Mouse (Mus musculus) liver, postnatal 0 days (tissue): ENCODE results near the gene Furin. TPM values are rescaled to one million over a fixed set of nuclear protein-coding genes. Genes with fewer than 3 reads are reported as not detected.

Experiments used
- ATAC-seq: fragments of 200-750 bp; cut with Nextera tagmentation; 2 replicates; pipeline ENCODE4 v1.8.0; 2017; ENCODE audit warnings: mild to moderate bottlenecking, moderate library complexity
- DNase-seq: peaks from one replicate; pipeline ENCODE4 v3.0.0-alpha.2; 2016
- H3K27ac ChIP-seq: fragments of 300-500 bp; sonication (generic); 2 replicates; pipeline ENCODE4 v1.5.1; 2014; ENCODE audit warnings: antibody characterized with exemption, moderate library complexity, mild to moderate bottlenecking, low read depth
- H3K27me3 ChIP-seq: fragments of 300-500 bp; sonication (generic); 2 replicates; pipeline ENCODE4 v1.6.1; 2014; ENCODE audit warnings: low read length, control low read depth, mixed read lengths; ENCODE audit not compliant: insufficient read depth
- H3K36me3 ChIP-seq: fragments of 300-500 bp; sonication (generic); replicated peaks from 2 replicates; pipeline ENCODE4 v1.6.1; 2014; ENCODE audit warnings: mild to moderate bottlenecking, control low read depth, low read length, moderate library complexity, mixed read lengths; ENCODE audit not compliant: insufficient read depth
- H3K4me1 ChIP-seq: fragments of 300-500 bp; sonication (generic); 2 replicates; pipeline ENCODE4 v1.6.1; 2014; ENCODE audit warnings: antibody characterized with exemption, mild to moderate bottlenecking, control low read depth; ENCODE audit not compliant: insufficient read depth
- H3K4me2 ChIP-seq: fragments of 300-500 bp; sonication (generic); 2 replicates; pipeline ENCODE4 v1.6.1; 2014; ENCODE audit warnings: low read depth, mild to moderate bottlenecking, low read length, moderate library complexity, mixed read lengths
- H3K4me3 ChIP-seq: fragments of 300-500 bp; sonication (generic); 2 replicates; pipeline ENCODE4 v1.5.1; 2014; ENCODE audit warnings: low read depth, low read length
- H3K9ac ChIP-seq: fragments of 300-500 bp; sonication (generic); replicated peaks from 2 replicates; pipeline ENCODE4 v1.6.1; 2014; ENCODE audit warnings: mild to moderate bottlenecking, moderate library complexity
- H3K9me3 ChIP-seq: fragments of 300-500 bp; sonication (generic); 2 replicates; pipeline ENCODE4 v1.6.1; 2016; ENCODE audit warnings: mild to moderate bottlenecking, control low read depth, low read length, mixed read lengths
- CTCF ChIP-seq: sonication (generic); IDR thresholded peaks from 2 replicates; pipeline ENCODE4 v1.5.1; 2016; ENCODE audit warnings: antibody characterized with exemption, low read depth
- EP300 ChIP-seq: IDR thresholded peaks from 2 replicates; pipeline ENCODE4 v1.6.1; 2016; ENCODE audit warnings: antibody characterized with exemption, low read depth, mild to moderate bottlenecking
- WGBS: fragments of 180-500 bp; shearing (Covaris S2); extraction: QIAGEN DNeasy Blood & Tissue Kit; methylation state at CpG from one replicate; pipeline ENCODE4 v1.1.7; 2014; ENCODE audit not compliant: insufficient replicate concordance; 5-methylcytosine and 5-hydroxymethylcytosine counted together
- polyA plus RNA-seq: library from polyadenylated mRNA; unstranded; fragments of >200 nt; fragmentation: Nextera tagmentation; extraction: Ambion mirVana; gene quantifications from 2 replicates; pipeline ENCODE4 v1.2.1, GENCODE M21; 2015

Gene Furin
- polyA plus RNA-seq, 1 experiment from 2014 or later = 17.7 TPM

DNA sequence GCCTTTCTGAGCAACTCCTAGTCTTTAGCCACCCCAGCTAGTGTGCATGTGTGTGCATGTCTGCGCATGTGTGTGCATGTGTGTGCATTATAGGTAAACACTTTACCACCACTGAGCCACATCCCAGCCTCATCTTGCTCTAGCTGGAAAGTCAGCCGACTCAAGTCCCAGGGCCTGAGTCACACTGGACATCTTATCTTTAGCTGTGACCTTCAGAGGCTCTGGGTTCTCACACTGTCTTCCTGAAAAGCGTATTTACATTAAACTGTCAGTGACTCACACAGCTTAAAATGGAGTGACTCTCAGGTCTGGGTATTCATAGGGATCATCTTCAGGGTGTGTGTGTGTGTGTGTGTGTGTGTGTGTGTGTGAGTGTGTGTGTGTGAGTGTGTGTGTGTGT, 30.4 kb upstream of the Furin start:
- TF ChIP-seq EP300 (no peak), CTCF (no peak)
- WGBS = 63% methylated on average over 3 of the region's 3 CpGs
- Histone ChIP-seq H3K4me2 (no peak overlapping the region), H3K36me3 (no peaks in the 10 kb centered on the region), H3K9me3 (no peaks in the 10 kb centered on the region), H3K9ac (no peak overlapping the region), H3K27ac (no peak overlapping the region), H3K4me1 (0 out of 2 replicates have a peak, but pooled peaks cover 7% of the 10 kb centered on the region), H3K27me3 (no peaks in the 10 kb centered on the region), H3K4me3 (no peak overlapping the region)
- ATAC-seq (no peak), DNase-seq (no peak)

DNA sequence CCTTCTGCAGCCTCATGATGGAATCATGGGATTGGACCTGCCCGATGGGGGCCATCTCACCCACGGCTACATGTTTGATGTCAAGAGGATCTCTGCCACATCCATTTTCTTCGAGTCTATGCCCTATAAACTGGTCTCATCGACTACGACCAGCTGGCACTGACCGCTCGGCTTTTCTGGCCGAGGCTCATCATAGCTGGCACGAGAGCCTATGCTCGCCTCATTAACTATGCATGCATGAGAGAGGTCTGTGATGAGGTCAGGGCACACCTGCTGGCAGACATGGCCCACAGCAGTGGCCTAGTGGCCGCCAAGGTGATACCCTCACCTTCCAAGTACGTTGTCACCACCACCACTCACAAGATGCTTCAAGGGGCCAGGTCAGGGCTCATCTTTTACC, 24.4 kb upstream of the Furin start:
- ATAC-seq (no peak), DNase-seq (no peak)
- Histone ChIP-seq H3K9me3 (no peaks in the 10 kb centered on the region), H3K4me1 (peaks cover 10% of the 10 kb centered on the region), H3K4me3 (no peak overlapping the region), H3K36me3 (no peaks in the 10 kb centered on the region), H3K27ac (no peak overlapping the region), H3K9ac (no peak overlapping the region), H3K27me3 (no peaks in the 10 kb centered on the region), H3K4me2 (no peak overlapping the region)
- WGBS = 89% methylated on average over 12 of the region's 12 CpGs
- TF ChIP-seq CTCF (no peak), EP300 (no peak)

DNA sequence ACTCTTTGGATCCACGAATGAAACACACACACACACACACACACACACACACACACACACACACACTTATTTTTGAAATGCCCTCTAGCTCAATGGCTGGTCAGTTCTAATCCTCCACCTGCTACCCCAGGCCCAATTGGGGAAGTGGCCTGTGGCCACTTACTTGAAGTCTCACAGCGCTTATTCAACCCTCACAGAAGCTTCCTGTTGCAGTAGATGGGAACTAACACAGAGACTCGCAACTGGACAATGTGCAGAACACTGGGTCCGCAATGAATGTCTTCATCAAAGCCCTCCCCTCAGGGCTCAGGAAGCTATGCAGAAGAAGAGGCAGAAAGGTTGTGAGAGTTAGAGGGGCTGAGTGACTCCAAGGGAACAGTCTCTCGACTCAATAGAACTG, 22.5 kb upstream of the Furin start:
- 55% methylated on average over 5 of the region's 5 CpGs for WGBS
- Histone ChIP-seq H3K9me3 (no peaks in the 10 kb centered on the region), H3K36me3 (no peaks in the 10 kb centered on the region), H3K4me2 (no peak overlapping the region), H3K4me3 (no peak overlapping the region), H3K27me3 (no peaks in the 10 kb centered on the region), H3K27ac (peak overlapping the region; percentile 70), H3K9ac (no peak overlapping the region), H3K4me1 (peaks cover 18% of the 10 kb centered on the region)
- no peak for TF ChIP-seq CTCF
- no peak for TF ChIP-seq EP300
- no peak for DNase-seq
- ATAC-seq = peak; percentile 14; the same call in 1 of the 2 replicates

DNA sequence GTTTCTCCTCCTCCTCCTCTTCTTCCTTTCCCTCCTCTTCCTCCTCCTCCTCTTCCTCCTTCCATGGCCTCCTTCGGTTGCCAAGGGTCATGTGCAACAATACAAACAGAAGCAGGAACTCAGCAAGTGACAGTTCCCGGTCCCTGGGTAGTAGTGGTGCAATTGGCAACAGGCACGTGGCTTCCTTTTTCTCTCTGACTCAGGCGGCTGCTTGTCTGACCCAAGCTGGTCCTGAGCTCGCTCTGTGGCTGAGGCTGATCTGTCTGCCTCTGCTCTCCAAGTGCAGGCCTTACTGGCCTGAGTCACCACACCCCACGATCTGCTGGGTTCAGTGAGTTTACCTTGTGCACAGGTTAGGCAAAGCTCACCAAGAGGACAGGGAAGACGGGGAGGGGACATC, 21.1 kb upstream of the Furin start:
- no peaks in the 10 kb centered on the region for H3K9me3 ChIP-seq
- no peak overlapping the region for H3K4me3 ChIP-seq
- ATAC-seq = peak; percentile 69
- H3K4me1 ChIP-seq = peaks cover 19% of the 10 kb centered on the region
- TF ChIP-seq CTCF = no peak
- no peak for TF ChIP-seq EP300
- WGBS = 33% methylated on average over 7 of the region's 7 CpGs
- H3K36me3 ChIP-seq = no peaks in the 10 kb centered on the region
- peak overlapping the region; percentile 70 for H3K27ac ChIP-seq
- H3K27me3 ChIP-seq = no peaks in the 10 kb centered on the region
- peak; percentile 58 for DNase-seq
- no peak overlapping the region for H3K4me2 ChIP-seq
- no peak overlapping the region for H3K9ac ChIP-seq

DNA sequence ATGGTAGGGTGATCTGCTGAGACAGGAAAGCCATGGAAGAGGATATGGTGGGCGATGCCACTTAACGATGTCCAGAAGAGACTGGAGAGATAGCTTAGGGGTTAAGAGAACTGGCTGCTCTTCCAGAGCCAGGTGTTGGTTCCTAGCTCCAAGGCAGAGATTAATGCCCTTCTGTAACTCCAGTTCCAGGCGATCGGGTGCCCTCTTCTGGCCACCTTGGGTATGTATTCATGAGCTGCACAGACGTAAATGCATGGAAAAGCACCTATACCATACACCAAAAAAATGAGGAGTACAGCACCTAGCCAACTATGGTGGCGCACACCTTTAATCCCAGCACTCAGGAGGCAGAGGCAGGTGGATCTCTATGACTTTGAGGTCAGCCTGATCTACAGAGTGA, 19.5 kb upstream of the Furin start:
- no peaks in the 10 kb centered on the region for H3K27me3 ChIP-seq
- peak; percentile 57 for TF ChIP-seq CTCF
- no peak for TF ChIP-seq EP300

GRCm38 (mm10) chr7:80422759-80423480, 17.7 kb upstream of the Furin start:
- H3K4me1 ChIP-seq = peaks cover 31% of the 10 kb centered on the region
- no peaks in the 10 kb centered on the region for H3K9me3 ChIP-seq
- H3K27ac ChIP-seq = no peak overlapping the region
- H3K4me2 ChIP-seq = peak overlapping the region; percentile 54
- H3K27me3 ChIP-seq = no peaks in the 10 kb centered on the region
- DNase-seq (no peak), ATAC-seq (0 out of 2 replicates have a peak, but pooled peaks have one; percentile 40)
- 22% methylated on average over 20 of the region's 20 CpGs for WGBS
- TF ChIP-seq CTCF (no peak), EP300 (no peak)
- H3K4me3 ChIP-seq = 0 out of 2 replicates have a peak overlapping the region, but pooled peaks have one; percentile 4
- peak overlapping the region; percentile 35 for H3K9ac ChIP-seq
- no peaks in the 10 kb centered on the region for H3K36me3 ChIP-seq

More for the DNA sequence above, 19.5 kb upstream of the Furin start:
- H3K4me2 ChIP-seq = no peak overlapping the region
- DNase-seq = no peak
- 77% methylated on average over 6 of the region's 6 CpGs for WGBS
- H3K4me3 ChIP-seq = no peak overlapping the region
- no peaks in the 10 kb centered on the region for H3K36me3 ChIP-seq
- ATAC-seq = no peak
- no peak overlapping the region for H3K9ac ChIP-seq
- H3K27ac ChIP-seq = no peak overlapping the region
- H3K9me3 ChIP-seq = no peaks in the 10 kb centered on the region
- peaks cover 28% of the 10 kb centered on the region for H3K4me1 ChIP-seq
